Mouse (Mus musculus) hindlimb bud, embryonic 11.5 days (tissue): ENCODE measurements around the gene Nipsnap2.
"Not testable (repeated sequence)": the region's sequence is repeated elsewhere in the genome, so short reads cannot be mapped to it uniquely, and the experiment has no call there.

Experiments used
- DNase-seq: peaks from one replicate; pipeline ENCODE4 v3.0.0-alpha.2; 2012; ENCODE audit warnings: low read depth, low spot score; ENCODE audit errors: extremely low spot score

Gene Nipsnap2

DNA sequence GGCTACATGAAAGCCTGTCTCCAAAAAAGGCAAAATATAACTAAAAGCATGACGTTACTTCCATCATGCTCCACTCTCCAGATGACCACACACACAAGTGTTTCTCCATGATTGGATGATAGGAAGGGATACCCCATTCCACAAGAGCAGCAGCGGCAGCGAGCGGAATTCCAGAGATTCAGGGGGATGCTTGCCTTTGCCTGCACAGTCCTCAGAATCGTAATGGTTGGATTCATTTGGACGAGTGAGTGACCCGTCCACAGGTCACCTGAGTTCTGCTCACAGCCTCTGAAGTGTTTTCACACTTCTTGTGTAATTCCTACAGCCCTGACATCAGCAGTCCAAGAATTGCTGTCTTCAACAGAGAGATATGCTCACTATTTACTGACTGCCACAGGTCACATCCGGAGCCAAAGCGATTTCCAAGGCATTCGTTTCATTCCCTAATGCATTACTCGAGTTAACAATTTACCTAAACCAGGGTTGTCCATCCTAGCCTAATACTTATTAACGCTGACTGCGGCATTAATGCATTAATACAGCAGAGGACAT lies 35.1 kb downstream of the Nipsnap2 start:
- DNase-seq = no peak

DNA sequence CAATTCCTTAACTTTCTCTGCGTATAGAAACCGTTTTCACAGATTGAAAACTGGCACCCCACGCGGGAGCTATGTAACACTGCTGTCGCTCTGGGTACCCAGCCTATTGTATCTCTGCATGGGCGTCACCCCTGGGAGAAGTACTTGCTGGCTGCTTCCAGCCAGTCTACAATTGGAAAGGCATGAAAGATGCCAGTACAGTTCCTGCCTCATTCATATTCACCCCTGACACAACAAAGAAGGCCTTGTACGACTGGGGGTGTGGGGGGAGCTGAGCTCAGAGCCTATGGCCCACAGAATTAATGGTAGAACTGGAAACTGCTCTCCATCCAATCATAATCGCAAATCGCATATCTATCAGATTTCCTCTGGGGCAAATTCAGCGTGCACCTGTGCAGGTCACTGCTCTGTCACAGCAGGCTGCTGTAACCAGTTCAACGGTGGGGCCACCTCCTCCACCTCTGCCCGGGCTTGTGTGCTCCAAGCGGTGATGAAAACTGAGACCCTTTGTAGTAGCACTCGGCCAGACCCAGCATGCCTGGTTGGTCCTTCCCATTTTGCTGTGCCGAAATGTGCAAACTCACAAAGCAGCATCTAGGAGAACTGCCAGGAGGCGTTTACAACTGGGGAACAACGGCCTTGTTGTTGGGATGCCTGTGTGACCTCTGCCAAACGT lies 37.1 kb downstream of the Nipsnap2 start:
- DNase-seq = no peak

GRCm38 (mm10) chr5:129770443-129771355 lies 45.8 kb downstream of the Nipsnap2 start:
- DNase-seq = no peak

GRCm38 (mm10) chr5:129772433-129772832 lies 47.6 kb downstream of the Nipsnap2 start:
- no peak for DNase-seq

DNA sequence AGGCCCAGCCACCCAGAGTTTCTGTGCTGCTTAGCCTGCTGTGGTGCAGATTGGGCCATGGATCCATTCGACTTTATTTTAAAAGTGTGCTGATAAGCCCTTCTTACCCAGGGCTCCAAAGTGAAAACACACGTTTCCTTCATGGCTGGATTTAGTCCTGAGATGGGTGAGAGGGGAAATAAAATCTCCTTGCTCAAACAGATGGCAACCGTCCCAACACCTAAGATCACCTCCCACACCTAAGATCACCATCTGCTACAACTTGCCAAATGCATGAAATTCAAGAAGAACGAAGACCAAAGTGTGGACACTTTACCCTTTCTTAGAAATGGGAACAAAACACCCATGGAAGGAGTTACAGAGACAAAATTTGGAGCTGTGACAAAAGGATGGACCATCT lies 48.5 kb downstream of the Nipsnap2 start:
- not testable (repeated sequence) for DNase-seq

DNA sequence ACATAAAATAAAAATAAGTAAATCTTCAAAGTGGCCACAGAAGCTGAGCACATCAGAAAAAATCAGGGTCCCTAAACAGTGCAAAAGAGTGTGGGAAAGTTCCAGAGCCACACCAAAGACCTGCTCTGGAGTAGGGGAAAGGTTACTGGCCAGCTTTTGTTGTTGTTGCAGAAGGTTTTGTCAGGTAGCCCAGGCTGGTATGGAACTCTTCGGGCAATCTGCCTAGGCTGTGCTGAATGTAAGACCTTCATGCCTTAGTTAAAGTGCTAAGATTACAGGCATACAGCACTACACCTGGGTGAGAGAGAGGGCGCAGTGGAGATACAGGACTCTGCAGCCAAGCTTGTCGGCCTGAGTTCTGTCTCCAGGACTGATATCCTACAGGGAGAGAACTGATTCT lies 49.8 kb downstream of the Nipsnap2 start:
- no peak for DNase-seq

GRCm38 (mm10) chr5:129778348-129778995 lies 53.6 kb downstream of the Nipsnap2 start:
- no peak for DNase-seq

- DNase-seq = peak; percentile 31
Observed at GRCm38 (mm10) chr5:129778996-129779716, 54.3 kb downstream of the Nipsnap2 start.

DNA sequence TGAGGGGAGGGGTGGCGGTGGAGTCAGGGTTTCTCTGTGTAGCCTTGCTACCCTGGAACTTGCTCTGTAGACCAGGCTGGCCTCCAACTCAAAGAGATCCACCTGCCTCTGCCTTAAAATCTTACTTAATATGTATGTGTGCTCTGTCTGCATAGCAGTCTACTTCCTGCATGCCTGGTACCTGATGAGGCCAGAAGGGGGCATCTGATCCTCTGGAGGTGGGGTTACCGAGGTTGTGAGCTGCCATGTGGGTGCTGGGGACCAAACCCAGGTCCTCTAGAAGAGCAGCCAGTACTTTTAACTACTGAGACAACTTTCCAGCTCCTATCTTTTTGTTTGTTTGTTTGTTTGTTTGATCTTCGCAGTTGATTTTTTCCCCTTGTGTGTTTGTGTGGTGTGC lies 55.3 kb downstream of the Nipsnap2 start:
- DNase-seq = no peak

- no peak for DNase-seq
Observed at GRCm38 (mm10) chr5:129782211-129782610, 57.3 kb downstream of the Nipsnap2 start.

DNA sequence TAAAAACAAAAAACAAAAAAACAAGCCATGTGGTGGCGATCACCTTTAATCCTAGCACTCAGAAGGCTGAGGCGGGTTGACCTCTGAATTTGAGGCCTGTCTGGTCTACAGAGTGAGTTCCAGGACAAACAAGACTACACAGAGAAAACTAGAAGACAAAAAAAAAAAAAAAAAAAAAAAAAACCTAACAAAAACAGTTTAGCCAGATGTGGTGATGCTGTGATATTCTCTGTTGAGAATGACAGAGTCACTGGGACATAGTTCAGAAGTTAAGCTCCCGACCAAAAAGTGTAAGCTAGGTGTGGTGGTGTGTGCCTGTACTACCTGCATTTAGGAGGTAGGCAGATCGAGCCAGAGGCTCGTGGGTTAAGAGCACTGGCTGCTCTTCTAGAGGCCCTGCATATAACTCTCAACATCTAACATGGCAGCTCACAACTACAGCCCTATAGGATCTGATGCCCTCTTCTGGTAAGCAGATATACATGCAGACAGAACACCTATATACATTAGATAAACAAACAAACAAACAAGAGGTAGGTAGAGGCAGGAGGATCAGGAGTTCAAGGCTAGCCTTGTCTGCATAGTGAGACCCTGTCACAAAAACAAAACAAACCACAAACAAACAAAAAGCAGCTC lies 60.5 kb downstream of the Nipsnap2 start:
- DNase-seq = no peak

DNA sequence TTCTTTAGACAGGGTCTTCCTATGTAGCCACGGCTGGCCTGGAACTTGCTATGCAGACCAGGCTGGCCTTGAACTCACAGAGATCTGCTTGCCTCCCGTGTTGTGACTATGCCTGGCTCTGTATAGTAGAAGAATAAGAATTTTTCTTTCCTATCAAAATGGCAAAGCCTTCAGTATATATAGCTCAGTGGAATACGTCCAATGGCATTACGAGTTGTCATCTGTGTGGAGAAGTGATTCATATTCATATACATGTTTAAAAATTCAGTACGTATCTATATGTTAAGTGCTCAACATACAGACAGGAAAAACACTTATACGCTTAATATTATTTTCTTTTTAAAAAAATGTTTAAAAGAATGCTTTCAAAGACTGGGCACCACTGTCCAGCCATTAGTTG lies 61.3 kb downstream of the Nipsnap2 start:
- DNase-seq = no peak

DNA sequence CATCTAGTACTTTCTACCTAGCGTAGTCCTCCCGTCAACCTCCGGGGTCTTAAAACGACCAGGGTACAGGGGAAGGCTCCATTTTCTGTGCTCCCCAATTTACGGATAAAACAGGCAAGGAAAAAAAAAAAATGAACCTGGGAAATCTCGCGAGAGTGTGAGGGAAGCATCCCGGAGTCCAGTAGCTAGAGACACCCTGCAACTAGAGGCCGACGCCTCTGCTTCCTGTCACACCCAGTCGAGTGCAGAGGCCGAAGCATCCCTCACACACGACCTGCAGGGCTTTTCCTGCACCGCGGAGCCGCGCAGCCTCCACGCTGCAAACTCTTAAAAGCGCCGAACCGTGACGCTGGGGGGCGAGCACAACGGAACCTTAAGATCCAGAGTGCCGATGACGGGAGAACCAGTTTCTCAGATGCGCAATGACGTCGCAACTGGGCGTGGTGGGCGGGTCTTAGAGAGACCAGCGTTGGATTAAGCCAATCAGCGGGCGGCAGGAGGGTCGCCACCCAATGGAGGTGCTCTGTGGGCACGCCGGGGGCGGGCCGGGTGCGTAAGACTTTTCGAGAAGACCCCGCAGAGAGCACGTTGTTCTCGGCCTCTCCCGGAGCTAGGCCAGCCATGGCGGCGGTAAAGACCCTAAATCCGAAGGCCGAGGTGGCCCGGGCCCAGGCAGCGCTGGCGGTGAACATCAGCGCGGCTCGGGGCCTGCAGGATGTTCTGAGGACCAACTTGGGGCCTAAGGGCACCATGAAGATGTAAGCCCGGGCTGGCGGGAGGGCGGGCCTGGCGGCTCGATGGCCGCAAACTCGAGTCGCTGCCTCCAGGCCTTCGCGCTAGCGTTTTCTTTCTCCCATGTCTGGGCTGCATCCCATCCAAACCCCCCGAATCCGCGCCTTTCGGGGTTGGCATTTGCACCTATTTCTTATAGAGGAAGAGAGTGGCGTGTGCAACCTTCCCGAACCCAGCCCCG lies 62.2 kb downstream of the Nipsnap2 start, which contains the start of gene Psph:
Gene Psph, minus strand, starts transcription at position 632 of the 973 bp plus-strand sequence.
- peak; percentile 97 for DNase-seq

DNA sequence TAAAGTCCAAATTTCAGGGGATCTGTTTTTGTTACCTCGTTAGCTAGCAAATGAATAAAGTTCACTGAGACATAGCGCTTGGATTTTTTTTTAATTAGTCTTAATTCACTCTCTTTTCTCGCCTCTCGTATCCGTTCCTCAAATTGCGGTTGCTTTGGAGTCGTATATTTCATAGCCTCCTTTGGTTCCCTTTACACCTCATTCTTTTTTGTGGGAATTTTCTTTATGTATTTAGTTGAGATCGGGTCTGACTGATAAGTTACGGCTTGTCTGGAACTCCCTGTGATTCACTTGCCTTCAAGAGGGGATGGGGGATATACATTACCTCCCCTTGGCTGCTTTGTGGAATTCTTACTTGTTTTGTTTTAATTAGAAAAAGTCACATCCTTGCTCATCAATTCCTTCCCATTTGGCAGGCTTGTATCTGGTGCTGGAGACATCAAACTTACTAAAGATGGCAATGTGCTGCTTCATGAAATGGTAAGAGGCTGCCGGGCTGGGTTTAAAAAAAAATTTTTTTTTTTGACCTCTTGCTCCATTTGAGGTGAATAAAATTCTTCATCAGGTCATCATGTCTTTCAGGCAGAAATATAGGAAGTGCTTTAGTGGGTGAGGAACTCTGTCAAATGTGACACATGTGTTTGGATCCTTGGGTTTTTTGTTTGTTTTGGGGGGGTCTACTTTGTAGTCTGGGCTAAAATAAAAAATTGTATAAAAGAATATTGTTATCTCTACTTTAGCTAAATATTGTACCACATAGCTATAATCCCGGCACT lies 63.1 kb downstream of the Nipsnap2 start:
- DNase-seq = no peak

DNA sequence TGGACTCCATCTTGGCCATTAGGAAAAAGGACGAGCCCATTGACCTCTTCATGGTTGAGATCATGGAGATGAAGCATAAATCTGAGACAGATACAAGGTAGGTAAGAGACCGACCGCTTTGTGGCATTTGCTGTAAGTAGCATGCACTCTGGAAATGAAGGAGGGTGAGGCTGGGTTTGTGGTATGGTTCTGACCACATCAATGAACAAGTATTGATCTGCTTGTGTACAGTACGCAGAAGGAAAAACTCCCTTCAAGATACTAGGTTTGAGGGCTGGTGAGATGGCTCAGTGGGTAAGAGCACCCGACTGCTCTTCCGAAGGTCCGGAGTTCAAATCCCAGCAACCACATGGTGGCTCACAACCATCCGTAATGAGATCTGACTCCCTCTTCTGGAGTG lies 65.7 kb downstream of the Nipsnap2 start:
- DNase-seq = not testable (repeated sequence)
